Mouse (Mus musculus) layer of hippocampus, adult 2 months (tissue): ENCODE measurements around the gene Lmod2. TPM values are rescaled to one million over a fixed set of nuclear protein-coding genes. Genes with fewer than 3 reads are reported as not detected.

Experiments
- DNase-seq, 2 experiments: peaks; one replicate each; pipeline ENCODE4 v3.0.0; 2022; ENCODE audit warnings: low spot score in 2 of 2
- H3K27ac ChIP-seq: fragments of 200-600 bp; 2 replicates; pipeline ENCODE4 v1.8.1; 2022
- H3K4me3 ChIP-seq: fragments of 200-600 bp; 2 replicates; pipeline ENCODE4 v1.8.1; 2022; ENCODE audit warnings: mild to moderate bottlenecking
- CTCF ChIP-seq: fragments of 200-600 bp; conservative IDR thresholded peaks from 2 replicates; pipeline ENCODE4 v1.8.1; 2022; ENCODE audit warnings: antibody characterized with exemption, mild to moderate bottlenecking, moderate library complexity
- total RNA-seq, 2 experiments: library from RNA; stranded (reverse); gene quantifications; 2 replicates each; pipeline ENCODE4 v1.2.3; 2021

Lmod2 gene
- total RNA-seq, 2 experiments from 2014 or later = not detected

DNA sequence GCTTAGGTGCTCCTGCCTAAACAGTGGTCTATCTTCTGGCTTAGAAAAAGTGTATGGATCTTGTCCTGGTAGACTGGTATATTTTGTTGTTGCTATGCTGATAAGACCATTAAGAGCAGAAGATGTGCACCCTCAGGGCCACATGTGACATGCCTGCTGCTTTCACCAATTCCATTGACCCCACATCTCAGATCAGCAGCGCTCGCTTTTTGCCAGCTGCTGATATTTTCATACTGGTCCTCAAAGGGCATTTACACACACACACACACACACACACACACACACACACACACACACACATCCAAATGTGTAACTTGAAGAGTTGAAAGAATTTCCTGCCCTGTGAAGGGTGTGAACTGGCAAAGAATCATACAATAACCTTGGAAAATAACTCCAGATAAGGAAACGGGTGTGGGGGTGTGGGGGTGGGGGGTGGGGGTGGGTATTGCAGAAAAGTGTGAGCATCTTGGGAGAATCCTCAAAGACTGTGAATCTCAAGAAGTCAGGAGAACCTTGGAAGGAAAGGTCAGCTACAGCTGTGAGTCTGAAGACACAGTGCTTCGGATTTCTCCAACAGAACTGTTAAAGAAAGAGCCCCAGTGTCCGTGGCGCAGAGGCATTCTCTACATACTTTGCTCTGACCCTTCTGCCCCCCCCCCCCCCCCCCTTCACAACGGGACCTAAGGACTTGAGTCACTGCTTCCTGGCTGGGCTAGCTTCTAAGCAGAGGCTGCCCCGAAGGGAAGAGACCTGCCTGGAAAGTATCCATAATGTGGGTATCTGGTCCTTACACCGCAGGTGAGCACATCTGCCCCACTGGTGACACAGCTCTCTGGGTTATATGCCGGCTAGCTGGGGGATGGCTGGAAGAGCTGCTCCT lies 11.9 kb upstream of the Lmod2 start:
- DNase-seq = no peak
- Histone ChIP-seq H3K27ac (no peak overlapping the region), H3K4me3 (no peak overlapping the region)
- no peak for TF ChIP-seq CTCF

- no peak for TF ChIP-seq CTCF
- peak in 1 of 2 experiments; percentile 13 for DNase-seq
- H3K4me3 ChIP-seq = no peak overlapping the region
These were observed 10.7 kb upstream of the Lmod2 start for GRCm38 (mm10) chr6:24586885-24587284.

GRCm38 (mm10) chr6:24590282-24590681 lies 7.3 kb upstream of the Lmod2 start:
- DNase-seq = no peak
- no peak for TF ChIP-seq CTCF

More at GRCm38 (mm10) chr6:24586885-24587284, 10.7 kb upstream of the Lmod2 start:
- no peak overlapping the region for H3K27ac ChIP-seq

DNA sequence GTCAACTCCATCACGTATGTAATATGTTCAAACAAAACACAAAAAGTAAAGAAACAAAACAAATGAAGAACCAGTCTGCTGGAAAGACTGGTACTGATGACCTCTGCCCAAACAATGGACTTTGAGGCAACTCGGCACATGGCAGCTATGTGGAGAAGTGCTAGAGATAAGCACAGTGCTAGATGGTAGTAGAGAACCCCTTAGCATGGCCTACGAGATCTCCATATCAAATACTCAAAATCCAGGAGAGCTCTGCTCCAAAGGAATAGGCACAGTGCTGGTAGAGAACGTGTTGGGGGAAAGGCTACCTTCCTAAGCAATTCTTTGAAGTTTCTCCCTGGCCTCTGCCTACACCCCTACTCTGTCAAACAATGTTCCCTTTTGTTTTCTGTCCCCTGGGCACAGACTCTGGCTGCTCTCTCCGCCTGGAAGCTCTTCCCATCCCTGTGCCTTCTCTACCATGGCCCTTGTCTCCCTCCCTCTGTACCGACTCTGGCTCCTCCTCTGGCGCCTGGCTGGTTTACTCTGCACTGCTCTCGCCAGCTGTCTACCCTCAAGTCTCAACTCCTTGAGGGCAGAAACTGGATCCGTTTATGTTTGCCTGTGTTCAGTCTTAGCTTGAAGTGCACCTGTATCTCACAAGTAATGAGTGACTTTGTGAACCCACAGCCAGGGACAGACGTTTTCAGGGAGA lies 5.9 kb upstream of the Lmod2 start:
- Histone ChIP-seq H3K27ac (no peak overlapping the region), H3K4me3 (no peak overlapping the region)
- no peak for TF ChIP-seq CTCF
- no peak for DNase-seq

More at GRCm38 (mm10) chr6:24590282-24590681, 7.3 kb upstream of the Lmod2 start:
- Histone ChIP-seq H3K4me3 (no peak overlapping the region), H3K27ac (no peak overlapping the region)

- H3K4me3 ChIP-seq = no peak overlapping the region
- no peak for TF ChIP-seq CTCF
- no peak for DNase-seq
- no peak overlapping the region for H3K27ac ChIP-seq
These were observed 1.6 kb downstream of the Lmod2 start for GRCm38 (mm10) chr6:24599179-24599578.

DNA sequence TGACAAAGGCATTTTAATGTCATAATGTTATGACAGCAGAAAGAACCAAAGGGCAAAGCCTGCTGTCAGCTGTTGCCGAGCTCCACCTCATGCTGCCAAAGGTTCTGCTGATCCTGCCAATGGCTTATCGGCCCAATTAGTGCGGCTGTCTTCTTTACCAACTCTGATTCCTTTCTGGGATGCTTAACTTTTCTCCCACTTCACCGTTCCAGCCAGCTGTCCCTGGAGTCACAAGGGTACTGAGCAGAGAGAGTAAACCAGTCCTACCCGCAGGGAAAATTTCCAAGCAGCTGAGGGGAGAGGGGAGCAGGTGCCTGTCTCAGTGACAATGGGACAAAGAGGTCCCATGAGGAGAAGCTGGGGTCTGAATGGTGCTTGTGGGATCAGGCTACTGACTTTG lies 2.1 kb downstream of the Lmod2 start:
- TF ChIP-seq CTCF = no peak
- no peak overlapping the region for H3K4me3 ChIP-seq
- no peak for DNase-seq
- no peak overlapping the region for H3K27ac ChIP-seq

- Histone ChIP-seq H3K4me3 (no peak overlapping the region), H3K27ac (no peak overlapping the region)
- no peak for TF ChIP-seq CTCF
- DNase-seq = no peak
These were observed 2.6 kb downstream of the Lmod2 start for GRCm38 (mm10) chr6:24600134-24600533.

DNA sequence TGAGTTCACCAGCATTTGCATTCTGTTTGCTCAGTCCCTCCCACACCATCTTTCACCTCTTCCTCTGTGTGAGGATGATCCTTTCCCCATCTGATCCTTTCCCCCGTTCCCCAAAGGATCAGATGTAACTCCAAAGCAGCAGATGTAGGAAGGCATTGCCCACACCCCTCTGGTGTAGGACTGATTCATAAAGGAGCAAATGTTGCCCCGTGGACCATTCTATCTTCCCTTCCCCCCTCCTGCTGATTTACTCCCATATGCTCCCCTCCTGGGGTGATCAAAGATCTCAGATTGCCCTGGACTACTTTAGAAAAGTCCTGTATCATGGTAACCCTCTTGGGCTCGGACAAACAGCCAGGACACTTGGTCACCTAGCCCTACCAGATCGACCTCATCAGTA lies 3.2 kb downstream of the Lmod2 start:
- no peak overlapping the region for H3K27ac ChIP-seq
- DNase-seq = no peak
- H3K4me3 ChIP-seq = no peak overlapping the region
- TF ChIP-seq CTCF = no peak

- Histone ChIP-seq H3K27ac (no peak overlapping the region), H3K4me3 (no peak overlapping the region)
- no peak for DNase-seq
- no peak for TF ChIP-seq CTCF
These were observed 4.1 kb downstream of the Lmod2 start for GRCm38 (mm10) chr6:24601668-24602067.

DNA sequence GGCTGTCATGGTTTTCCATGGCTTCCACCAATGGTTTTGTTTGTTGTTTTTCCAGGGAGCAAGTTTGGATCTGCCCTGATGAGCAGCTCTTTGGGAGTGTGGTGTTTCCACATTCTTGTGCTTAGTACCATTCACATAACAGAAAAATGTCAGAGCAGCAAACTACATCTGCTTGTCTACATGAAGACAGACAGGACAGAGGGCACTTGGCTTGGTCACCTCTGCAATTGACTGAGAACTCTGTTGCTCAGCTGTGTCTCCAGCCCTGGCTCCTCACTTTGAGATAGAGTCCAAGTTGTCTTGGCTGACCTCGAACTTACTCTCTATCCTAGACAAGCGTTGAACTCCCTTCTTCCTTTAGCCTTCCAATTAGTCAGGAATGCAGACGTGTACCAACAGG lies 4.8 kb downstream of the Lmod2 start:
- TF ChIP-seq CTCF = no peak
- no peak overlapping the region for H3K27ac ChIP-seq
- H3K4me3 ChIP-seq = no peak overlapping the region
- no peak for DNase-seq

DNA sequence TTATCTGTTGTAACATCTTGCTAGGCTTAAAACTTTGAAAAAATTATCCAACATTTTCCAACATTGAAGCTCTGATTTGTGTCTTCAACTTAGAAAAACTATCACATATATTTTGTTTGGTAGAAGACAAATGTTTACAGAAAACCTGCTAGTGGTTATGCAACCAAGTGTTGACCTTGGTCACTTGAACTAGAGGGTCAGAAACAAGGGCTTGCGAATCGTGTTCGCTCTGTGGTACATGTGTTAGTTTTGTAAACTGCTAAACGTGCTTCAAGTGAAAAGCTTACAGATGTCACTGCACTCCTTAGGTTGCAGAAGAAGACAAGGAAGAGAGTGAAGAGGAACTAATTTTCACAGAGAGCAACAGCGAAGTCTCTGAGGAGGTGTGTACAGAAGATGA lies 5.4 kb downstream of the Lmod2 start:
- H3K27ac ChIP-seq = no peak overlapping the region
- TF ChIP-seq CTCF = no peak
- no peak overlapping the region for H3K4me3 ChIP-seq
- no peak for DNase-seq

DNA sequence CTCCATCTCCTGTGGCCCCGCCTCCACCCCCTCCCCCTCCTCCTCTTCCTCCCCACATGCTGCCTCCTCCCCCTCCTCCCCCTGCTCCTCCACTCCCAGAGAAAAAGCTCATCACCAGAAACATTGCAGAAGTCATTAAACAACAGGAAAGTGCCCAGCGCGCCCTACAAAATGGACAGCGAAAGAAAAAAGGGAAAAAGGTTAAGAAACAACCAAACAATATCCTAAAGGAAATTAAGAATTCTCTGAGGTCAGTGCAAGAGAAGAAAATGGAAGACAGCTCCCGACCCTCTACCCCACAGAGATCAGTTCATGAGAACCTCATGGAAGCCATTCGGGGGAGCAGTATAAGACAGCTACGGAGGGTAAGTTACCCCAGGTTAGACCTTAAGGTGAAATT lies 6.7 kb downstream of the Lmod2 start:
- no peak overlapping the region for H3K4me3 ChIP-seq
- no peak overlapping the region for H3K27ac ChIP-seq
- DNase-seq = no peak
- TF ChIP-seq CTCF = no peak

DNA sequence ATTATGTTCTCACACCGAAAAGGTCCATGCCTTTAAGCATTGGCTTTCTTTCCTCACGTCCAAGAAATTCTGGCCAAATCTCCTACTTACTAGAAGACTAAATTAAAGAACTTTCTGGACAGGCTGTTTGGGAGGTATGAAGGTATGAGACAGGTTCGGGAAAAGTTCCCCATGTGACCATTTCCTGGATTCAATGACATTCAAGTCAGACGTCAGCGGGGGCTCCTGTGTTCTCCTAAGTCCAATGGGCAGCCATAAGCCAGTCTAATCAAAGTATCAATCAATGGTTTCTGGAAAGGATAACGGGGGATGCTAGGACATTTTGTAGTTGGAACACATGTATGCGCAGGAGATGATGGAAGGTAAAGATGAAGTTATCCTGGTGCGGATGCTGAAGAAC lies 8.1 kb downstream of the Lmod2 start:
- Histone ChIP-seq H3K4me3 (no peak overlapping the region), H3K27ac (no peak overlapping the region)
- no peak for TF ChIP-seq CTCF
- DNase-seq = no peak

DNA sequence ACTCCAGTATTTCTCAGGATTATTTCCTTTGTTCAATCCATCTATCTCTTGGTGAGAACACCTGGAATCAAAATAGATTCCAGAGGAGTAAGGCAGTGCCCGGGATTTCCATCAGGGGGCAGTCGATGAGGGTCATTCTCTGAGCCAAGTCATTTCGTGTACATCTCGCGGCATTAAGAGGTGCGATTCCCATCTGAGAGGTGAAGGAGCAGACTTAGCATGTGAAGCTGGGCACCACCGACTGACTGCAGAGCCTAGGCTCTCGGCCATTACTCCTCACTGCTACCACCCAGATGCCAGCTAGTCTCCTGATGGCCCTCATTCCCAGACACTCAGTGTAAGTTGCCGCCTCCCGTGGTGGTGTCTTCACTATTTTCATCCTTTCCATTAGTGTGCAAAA lies 8.9 kb downstream of the Lmod2 start:
- DNase-seq = no peak
- H3K27ac ChIP-seq = no peak overlapping the region
- TF ChIP-seq CTCF = peak; percentile 25

More for the DNA sequence above, 8.9 kb downstream of the Lmod2 start:
- H3K4me3 ChIP-seq = no peak overlapping the region
